ENCODE assay signal across 8 mouse cellular contexts in genomic region chr7:141524760-141525579, GRCm38 (mm10). TPM values are rescaled to one million over a fixed set of nuclear protein-coding genes. Genes with fewer than 3 reads are reported as not detected.
A peak's percentile ranks its signal among the peaks of the same experiment; 100 is the strongest.
DNase-seq lines count a peak whose midpoint lies in the region; ATAC-seq and TF ChIP-seq lines count a peak whose summit lies in the region.

No protein-coding gene starts in this region.

- no peak overlapping the region for H3K4me2 ChIP-seq in intestine, postnatal 0 days (replicated peaks; ENCODE audit: low read depth)
- no peak overlapping the region for H3K4me2 ChIP-seq in midbrain, embryonic 13.5 days (replicated peaks)

- H3K4me1 ChIP-seq in intestine, postnatal 0 days (replicated peaks; ENCODE audit: control insufficient read depth, insufficient read depth, low read length): no peaks in the 10 kb centered on the region
- no peaks in the 10 kb centered on the region for H3K4me1 ChIP-seq in midbrain, embryonic 13.5 days (replicated peaks)
- H3K4me1 ChIP-seq in small intestine, adult 2 months (ENCODE audit: control insufficient read depth, insufficient read depth, insufficient read length, low read length): no peaks in the 10 kb centered on the region

- H3K27ac ChIP-seq in intestine, postnatal 0 days (ENCODE audit: low read depth, low read length): no peak overlapping the region
- 0 out of 2 replicates have a peak overlapping the region, but pooled peaks have one; percentile 6 for H3K27ac ChIP-seq in midbrain, embryonic 13.5 days
- no peak overlapping the region for H3K27ac ChIP-seq in small intestine, adult 2 months (ENCODE audit: insufficient read depth, low read depth, low read length)

- 48% methylated on average over 6 of the region's 6 CpGs for WGBS in intestine, postnatal 0 days
- 59% methylated on average over 6 of the region's 6 CpGs for WGBS in midbrain, embryonic 13.5 days
- 64% methylated on average over 6 of the region's 6 CpGs for WGBS in small intestine, adult 2 months

- H3K9me3 ChIP-seq in intestine, postnatal 0 days (ENCODE audit: control insufficient read depth): no peaks in the 10 kb centered on the region
- H3K9me3 ChIP-seq in midbrain, embryonic 13.5 days: no peaks in the 10 kb centered on the region

- no peak; the same call in 1 of the 2 replicates for TF ChIP-seq POLR2A in small intestine, adult 2 months (IDR thresholded peaks at IDR 0.05; ENCODE audit: low read depth, low read length)

- ATAC-seq in intestine, postnatal 0 days: peak; percentile 65
- ATAC-seq in midbrain, embryonic 13.5 days: peak; percentile 88

- intact Hi-C loops in gastrocnemius, postnatal 14 days (cut with DNase I; ENCODE audit: low total_unique reads): loop anchor here (2.0 to 10.0 kb wide), 2 partner anchors 40 to 120 kb away; no protein-coding TSS in a partner anchor
- intact Hi-C loops in left cerebral cortex, postnatal 4 days (cut with DNase I): loop anchor here (5.0 kb wide), 1 partner anchor 43 kb away; no protein-coding TSS in a partner anchor

- DNase-seq in urinary bladder, postnatal 14 days (ENCODE audit: low spot score): peak; percentile 71
- no peak for DNase-seq in urinary bladder, postnatal 10 days (ENCODE audit: low spot score)
- peak; percentile 86 for DNase-seq in embryo, embryonic 10.5 days (ENCODE audit: low spot score)
- DNase-seq in gastrocnemius, postnatal 14 days: peak; percentile 76
- peak; percentile 80 for DNase-seq in left cerebral cortex, postnatal 4 days

- peak; percentile 95 for TF ChIP-seq CTCF in intestine, postnatal 0 days (IDR thresholded peaks at IDR 0.05; ENCODE audit: low read depth)
- TF ChIP-seq CTCF in small intestine, adult 2 months (IDR thresholded peaks at IDR 0.05; ENCODE audit: extremely low read depth, insufficient read length, insufficient replicate concordance, low read depth, low read length): peak; percentile 73; the same call in 1 of the 2 replicates

- H3K4me3 ChIP-seq in intestine, postnatal 0 days (ENCODE audit: low read depth, low read length): no peak overlapping the region
- H3K4me3 ChIP-seq in midbrain, embryonic 13.5 days (replicated peaks): no peak overlapping the region
- H3K4me3 ChIP-seq in small intestine, adult 2 months (ENCODE audit: low read depth, low read length): no peak overlapping the region

- peaks cover 44% of the 10 kb centered on the region for H3K36me3 ChIP-seq in intestine, postnatal 0 days (ENCODE audit: control insufficient read depth, insufficient read depth)
- H3K36me3 ChIP-seq in midbrain, embryonic 13.5 days: peaks cover 58% of the 10 kb centered on the region
- H3K36me3 ChIP-seq in small intestine, adult 2 months (ENCODE audit: control insufficient read depth, insufficient read depth, low read length): peaks cover 39% of the 10 kb centered on the region

- H3K9ac ChIP-seq in intestine, postnatal 0 days (ENCODE audit: low read depth, low read length): no peak overlapping the region
- 0 out of 2 replicates have a peak overlapping the region, but pooled peaks have one; percentile 8 for H3K9ac ChIP-seq in midbrain, embryonic 13.5 days (replicated peaks)

- no peaks in the 10 kb centered on the region for H3K27me3 ChIP-seq in intestine, postnatal 0 days (replicated peaks; ENCODE audit: control insufficient read depth, insufficient read depth, low read length)
- H3K27me3 ChIP-seq in midbrain, embryonic 13.5 days: no peaks in the 10 kb centered on the region
- no peaks in the 10 kb centered on the region for H3K27me3 ChIP-seq in small intestine, adult 2 months (ENCODE audit: control insufficient read depth, insufficient read depth, low read length)

RNA-seq across cellular contexts. Expression of gene Chid1, which starts 14.7 kb away (rescaled TPM):
- 10 to 100 TPM; 19.5 to 23.0 TPM for total RNA-seq in gastrocnemius, postnatal 14 days (2021)
- 20.5 and 23.8 TPM in 2 replicates for polyA plus RNA-seq in intestine, postnatal 0 days (2015; fragmentation: Nextera tagmentation; extraction: Ambion mirVana)
- 10 to 100 TPM; 48.7 to 55.4 TPM for total RNA-seq in left cerebral cortex, postnatal 4 days (2021)
- 31.7 and 35.5 TPM in 2 replicates for polyA plus RNA-seq in midbrain, embryonic 13.5 days (2015; fragmentation: Nextera tagmentation; extraction: Ambion mirVana)
- polyA plus RNA-seq in small intestine, adult 2 months (2012; rRNA removed): 21.5 and 30.7 TPM in 2 replicates

RNA-seq across cellular contexts. Expression of gene Ap2a2, which starts 37.0 kb away (rescaled TPM):
- 10 to 100 TPM; 37.2 to 41.6 TPM for total RNA-seq in gastrocnemius, postnatal 14 days (2021)
- polyA plus RNA-seq in intestine, postnatal 0 days (2015; fragmentation: Nextera tagmentation; extraction: Ambion mirVana): 69.7 and 76.6 TPM in 2 replicates
- total RNA-seq in left cerebral cortex, postnatal 4 days (2021): 100 to 1,000 TPM; 216 to 228 TPM
- 103 and 107 TPM in 2 replicates for polyA plus RNA-seq in midbrain, embryonic 13.5 days (2015; fragmentation: Nextera tagmentation; extraction: Ambion mirVana)
- 49.6 and 109 TPM in 2 replicates for polyA plus RNA-seq in small intestine, adult 2 months (2012; rRNA removed)

RNA-seq across cellular contexts. Expression of gene Tspan4, which starts 49.9 kb away (rescaled TPM):
- 10 to 100 TPM; 15.3 TPM for total RNA-seq in gastrocnemius, postnatal 14 days (2021)
- 39.7 and 40.1 TPM in 2 replicates for polyA plus RNA-seq in intestine, postnatal 0 days (2015; fragmentation: Nextera tagmentation; extraction: Ambion mirVana)
- 10 to 100 TPM; 33.5 to 35.9 TPM for total RNA-seq in left cerebral cortex, postnatal 4 days (2021)
- 22.5 and 23.6 TPM in 2 replicates for polyA plus RNA-seq in midbrain, embryonic 13.5 days (2015; fragmentation: Nextera tagmentation; extraction: Ambion mirVana)
- polyA plus RNA-seq in small intestine, adult 2 months (2012; rRNA removed): 15.7 and 16.1 TPM in 2 replicates

RNA-seq across cellular contexts. Expression of gene Polr2l, which starts 50.0 kb away (rescaled TPM):
- total RNA-seq in gastrocnemius, postnatal 14 days (2021): 10 to 100 TPM; 47.7 to 49.8 TPM
- polyA plus RNA-seq in intestine, postnatal 0 days (2015; fragmentation: Nextera tagmentation; extraction: Ambion mirVana): 36.8 and 37.9 TPM in 2 replicates
- 10 to 100 TPM; 38.5 to 40.1 TPM for total RNA-seq in left cerebral cortex, postnatal 4 days (2021)
- polyA plus RNA-seq in midbrain, embryonic 13.5 days (2015; fragmentation: Nextera tagmentation; extraction: Ambion mirVana): 88.2 and 91.1 TPM in 2 replicates
- 29.9 and 30.2 TPM in 2 replicates for polyA plus RNA-seq in small intestine, adult 2 months (2012; rRNA removed)

RNA-seq across cellular contexts. Expression of gene Cd151, which starts 57.8 kb away (rescaled TPM):
- 10 to 100 TPM; 79.8 to 82.0 TPM for total RNA-seq in gastrocnemius, postnatal 14 days (2021)
- polyA plus RNA-seq in intestine, postnatal 0 days (2015; fragmentation: Nextera tagmentation; extraction: Ambion mirVana): 27.6 and 29.3 TPM in 2 replicates
- total RNA-seq in left cerebral cortex, postnatal 4 days (2021): 10 to 100 TPM; 46.7 to 50.6 TPM
- 15.4 and 19.9 TPM in 2 replicates for polyA plus RNA-seq in midbrain, embryonic 13.5 days (2015; fragmentation: Nextera tagmentation; extraction: Ambion mirVana)
- polyA plus RNA-seq in small intestine, adult 2 months (2012; rRNA removed): 209 and 414 TPM in 2 replicates
